Comparison of ENCODE assay signal across 18 mouse cellular contexts in genomic region chr5:17499873-17500329, GRCm38 (mm10). TPM values are rescaled to one million over a fixed set of nuclear protein-coding genes. Genes with fewer than 3 reads are reported as not detected.
DNase-seq lines count a peak whose midpoint lies in the region; ATAC-seq lines count a peak whose summit lies in the region.
"Had no signal": no experiment of that assay in that cellular context is flagged by ENCODE, and none has a peak within 500 bp of the region (broad histone marks: within the 10 kb centered on the region; RNA-seq: fewer than 3 reads in every experiment).

No protein-coding gene starts in this region.

- no peak overlapping the region for H3K4me2 ChIP-seq in forebrain, embryonic 12.5 days
- no peak overlapping the region for H3K4me2 ChIP-seq in neural tube, embryonic 12.5 days (replicated peaks)
- no peak overlapping the region for H3K4me2 ChIP-seq in midbrain, embryonic 14.5 days (ENCODE audit: low read length)

- H3K9ac ChIP-seq in forebrain, embryonic 12.5 days, result no peak overlapping the region
- no peak overlapping the region for H3K9ac ChIP-seq in neural tube, embryonic 12.5 days
- H3K9ac ChIP-seq in midbrain, embryonic 14.5 days (replicated peaks; ENCODE audit: low read length), result no peak overlapping the region
- H3K9ac ChIP-seq: liver, embryonic 14.5 days had no signal

- peaks cover 3% of the 10 kb centered on the region; the same call in 1 of the 2 replicates for H3K4me1 ChIP-seq in forebrain, embryonic 12.5 days
- no peaks in the 10 kb centered on the region for H3K4me1 ChIP-seq in forebrain, embryonic 10.5 days
- H3K4me1 ChIP-seq in neural tube, embryonic 12.5 days, result no peaks in the 10 kb centered on the region
- H3K4me1 ChIP-seq in midbrain, embryonic 14.5 days (ENCODE audit: control insufficient read depth, insufficient read depth, low read length), result peaks cover 11% of the 10 kb centered on the region; the same call in 1 of the 2 replicates
- H3K4me1 ChIP-seq in heart, embryonic 10.5 days, result no peaks in the 10 kb centered on the region
- H3K4me1 ChIP-seq: limb, embryonic 10.5 days had no signal

- no peak for DNase-seq in forebrain, embryonic 10.5 days (ENCODE audit: extremely low spot score, low spot score)
- DNase-seq in neural tube, embryonic 10.5 days (ENCODE audit: extremely low spot score, low spot score), result no peak
- peak; percentile 53 for DNase-seq in midbrain, embryonic 14.5 days
- DNase-seq in lung, postnatal 4 days, result no peak
- no peak for DNase-seq in thymus, postnatal 4 days
- DNase-seq in heart, embryonic 10.5 days (ENCODE audit: low spot score), result no peak
- DNase-seq: adrenal gland, adult 2 months; kidney, postnatal 10 days; lung, postnatal 10 days had no signal

- peak; percentile 47; the same call in 1 of the 2 replicates for ATAC-seq in forebrain, embryonic 12.5 days (ENCODE audit: low FRiP score)
- ATAC-seq in neural tube, embryonic 12.5 days (ENCODE audit: low FRiP score, low read depth), result 0 out of 2 replicates have a peak, but pooled peaks have one; percentile 45
- peak; percentile 73 for ATAC-seq in midbrain, embryonic 14.5 days (ENCODE audit: low FRiP score, low TSS enrichment)

- no peak overlapping the region for H3K4me3 ChIP-seq in forebrain, embryonic 12.5 days (replicated peaks)
- H3K4me3 ChIP-seq in forebrain, embryonic 10.5 days, result no peak overlapping the region
- H3K4me3 ChIP-seq in neural tube, embryonic 12.5 days, result no peak overlapping the region
- H3K4me3 ChIP-seq in midbrain, embryonic 14.5 days (replicated peaks; ENCODE audit: low read depth, low read length), result no peak overlapping the region
- H3K4me3 ChIP-seq in heart, embryonic 10.5 days, result no peak overlapping the region
- H3K4me3 ChIP-seq: limb, embryonic 10.5 days had no signal

- H3K27ac ChIP-seq in forebrain, embryonic 12.5 days, result no peak overlapping the region
- H3K27ac ChIP-seq in forebrain, embryonic 10.5 days, result no peak overlapping the region
- H3K27ac ChIP-seq in neural tube, embryonic 12.5 days, result no peak overlapping the region
- H3K27ac ChIP-seq in midbrain, embryonic 14.5 days (replicated peaks; ENCODE audit: low read depth, low read length), result 0 out of 2 replicates have a peak overlapping the region, but pooled peaks have one; percentile 32
- no peak overlapping the region for H3K27ac ChIP-seq in heart, embryonic 10.5 days
- H3K27ac ChIP-seq: limb, embryonic 10.5 days; liver, embryonic 14.5 days had no signal

- H3K9me3 ChIP-seq in forebrain, embryonic 12.5 days, result no peaks in the 10 kb centered on the region
- H3K9me3 ChIP-seq in forebrain, embryonic 10.5 days, result no peaks in the 10 kb centered on the region
- H3K9me3 ChIP-seq in neural tube, embryonic 12.5 days, result no peaks in the 10 kb centered on the region
- no peaks in the 10 kb centered on the region for H3K9me3 ChIP-seq in midbrain, embryonic 14.5 days (ENCODE audit: control insufficient read depth, low read length)
- no peaks in the 10 kb centered on the region for H3K9me3 ChIP-seq in heart, embryonic 10.5 days
- H3K9me3 ChIP-seq: limb, embryonic 10.5 days had no signal

- 68% methylated on average over 1 of the region's 1 CpGs for WGBS in forebrain, embryonic 12.5 days
- 88% methylated on average over 1 of the region's 1 CpGs for WGBS in forebrain, embryonic 10.5 days
- 53% methylated on average over 1 of the region's 1 CpGs for WGBS in neural tube, embryonic 12.5 days
- 23% methylated on average over 1 of the region's 1 CpGs for WGBS in midbrain, embryonic 14.5 days
- WGBS in heart, embryonic 10.5 days, result 81% methylated on average over 1 of the region's 1 CpGs

- no peaks in the 10 kb centered on the region for H3K36me3 ChIP-seq in forebrain, embryonic 12.5 days (replicated peaks)
- no peaks in the 10 kb centered on the region for H3K36me3 ChIP-seq in forebrain, embryonic 10.5 days (replicated peaks)
- H3K36me3 ChIP-seq in neural tube, embryonic 12.5 days, result no peaks in the 10 kb centered on the region
- no peaks in the 10 kb centered on the region for H3K36me3 ChIP-seq in midbrain, embryonic 14.5 days (ENCODE audit: control insufficient read depth, insufficient read depth, low read length)
- H3K36me3 ChIP-seq in heart, embryonic 10.5 days, result no peaks in the 10 kb centered on the region
- H3K36me3 ChIP-seq: limb, embryonic 10.5 days had no signal

- H3K27me3 ChIP-seq in forebrain, embryonic 12.5 days, result no peaks in the 10 kb centered on the region
- no peaks in the 10 kb centered on the region for H3K27me3 ChIP-seq in forebrain, embryonic 10.5 days (ENCODE audit: poor library complexity, severe bottlenecking)
- H3K27me3 ChIP-seq in neural tube, embryonic 12.5 days (replicated peaks), result no peaks in the 10 kb centered on the region
- no peaks in the 10 kb centered on the region for H3K27me3 ChIP-seq in midbrain, embryonic 14.5 days (ENCODE audit: control insufficient read depth, insufficient read depth, low read length)
- no peaks in the 10 kb centered on the region for H3K27me3 ChIP-seq in heart, embryonic 10.5 days (ENCODE audit: insufficient read depth, poor library complexity, severe bottlenecking)

RNA-seq across cellular contexts. Expression of gene Speer4f1, which starts 24.0 kb away (rescaled TPM):
- not detected in 2 replicates for polyA plus RNA-seq in forebrain, embryonic 12.5 days (2016; fragmentation: Nextera tagmentation; extraction: Ambion mirVana)
- polyA plus RNA-seq in forebrain, embryonic 10.5 days (2016; fragmentation: Nextera tagmentation; extraction: Ambion mirVana), result not detected in 2 replicates
- not detected in 2 replicates for polyA plus RNA-seq in neural tube, embryonic 12.5 days (2016; fragmentation: Nextera tagmentation; extraction: Ambion mirVana)
- not detected in 2 replicates for polyA plus RNA-seq in midbrain, embryonic 14.5 days (2014; fragmentation: Nextera tagmentation; extraction: Ambion mirVana)
- not detected in 2 replicates for polyA plus RNA-seq in heart, embryonic 10.5 days (2016; fragmentation: Nextera tagmentation; extraction: Ambion mirVana)
- polyA plus RNA-seq: adrenal gland, adult 2 months; embryonic facial prominence, embryonic 14.5 days; gonadal fat pad, adult 2 months; heart, embryonic 16.5 days; intestine, embryonic 14.5 days; limb, embryonic 10.5 days; liver, embryonic 14.5 days; stomach, embryonic 14.5 days had no signal
